Mouse (Mus musculus): Measurements from ENCODE around the gene Il15ra. TPM values are rescaled to one million over a fixed set of nuclear protein-coding genes. Genes with fewer than 3 reads are reported as not detected.

Gene Il15ra
- polyA plus RNA-seq, 1 experiment: not detected

DNA sequence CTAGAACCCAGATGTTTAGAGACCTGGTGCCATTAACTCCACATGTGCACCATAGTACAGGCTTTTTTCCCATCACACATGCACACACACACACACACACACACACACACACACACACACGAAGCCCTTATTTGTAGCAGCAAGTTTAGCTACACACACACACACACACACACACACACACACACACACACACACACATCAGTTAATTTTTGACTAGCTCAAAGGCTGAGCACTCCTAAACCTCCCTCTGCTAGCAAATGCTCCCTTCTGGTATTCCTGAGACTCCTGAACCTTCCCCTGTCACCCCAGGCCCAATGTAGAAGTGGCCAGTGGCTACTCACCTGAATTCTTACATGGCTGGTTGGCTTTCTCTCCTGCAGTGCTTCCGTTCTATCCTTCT, 11.0 kb upstream of the Il15ra start:
- no peak for TF ChIP-seq GATA1 (IDR thresholded peaks at IDR 0.05; ENCODE audit: low read length)

DNA sequence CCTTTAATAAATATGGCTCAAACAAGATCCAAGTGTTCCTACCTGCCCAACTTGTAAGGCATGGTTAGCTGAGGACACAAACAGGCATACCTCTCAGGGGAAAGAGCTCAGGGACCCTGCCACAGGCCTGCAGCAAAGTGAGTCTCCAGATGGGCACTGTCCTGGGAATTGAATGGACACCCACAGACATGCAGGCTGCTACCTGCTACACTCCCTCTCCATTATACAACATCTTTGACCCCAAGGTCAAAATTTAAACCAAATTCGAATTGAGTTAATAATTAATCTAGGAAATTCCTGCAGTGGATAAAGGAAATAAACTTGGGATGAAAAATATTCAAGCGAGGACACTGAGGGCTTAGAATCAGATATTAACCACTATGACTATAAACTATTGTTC, 9.2 kb upstream of the Il15ra start:
- TF ChIP-seq GATA1 (IDR thresholded peaks at IDR 0.05; ENCODE audit: low read length): no peak

DNA sequence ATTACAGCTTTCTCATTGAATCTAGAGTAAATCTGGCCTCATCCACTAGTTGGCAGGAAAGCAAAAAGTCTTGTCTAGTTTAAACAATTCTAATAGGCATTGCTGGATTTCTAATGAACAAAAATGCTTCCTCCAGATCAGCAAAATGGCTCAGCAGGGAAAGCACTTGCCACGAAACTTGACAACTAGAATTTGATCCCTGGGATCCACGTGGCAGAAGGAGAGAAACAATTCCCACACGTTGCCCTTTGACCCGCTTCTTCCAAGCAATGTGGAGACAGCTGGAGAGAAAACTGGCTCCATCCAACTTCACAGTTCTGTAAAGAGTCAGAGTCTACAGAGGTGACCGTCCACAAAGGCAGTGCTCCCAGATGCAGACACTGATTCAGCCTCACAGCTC, 6.1 kb upstream of the Il15ra start:
- TF ChIP-seq GATA1 (IDR thresholded peaks at IDR 0.05; ENCODE audit: low read length): no peak

DNA sequence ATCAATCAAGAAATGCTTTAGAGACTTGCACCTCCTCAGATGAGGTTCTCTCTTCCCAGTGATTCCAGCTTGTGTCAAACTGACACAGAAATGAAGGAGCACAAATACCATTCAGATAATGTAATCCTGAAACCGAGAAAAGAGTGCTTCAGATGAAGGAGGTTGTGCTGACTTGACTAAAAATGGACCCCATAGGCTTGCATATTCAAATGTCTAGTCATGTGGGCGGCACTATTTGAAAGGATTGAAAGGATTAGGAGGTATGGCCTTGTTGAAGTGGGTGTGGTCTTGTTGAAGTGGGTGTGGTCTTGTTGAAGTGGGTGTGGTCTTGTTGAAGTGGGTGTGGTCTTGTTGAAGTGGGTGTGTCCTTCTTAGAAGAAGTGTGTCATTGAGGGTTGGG, 5.2 kb upstream of the Il15ra start:
- TF ChIP-seq GATA1 (IDR thresholded peaks at IDR 0.05; ENCODE audit: low read length): no peak

DNA sequence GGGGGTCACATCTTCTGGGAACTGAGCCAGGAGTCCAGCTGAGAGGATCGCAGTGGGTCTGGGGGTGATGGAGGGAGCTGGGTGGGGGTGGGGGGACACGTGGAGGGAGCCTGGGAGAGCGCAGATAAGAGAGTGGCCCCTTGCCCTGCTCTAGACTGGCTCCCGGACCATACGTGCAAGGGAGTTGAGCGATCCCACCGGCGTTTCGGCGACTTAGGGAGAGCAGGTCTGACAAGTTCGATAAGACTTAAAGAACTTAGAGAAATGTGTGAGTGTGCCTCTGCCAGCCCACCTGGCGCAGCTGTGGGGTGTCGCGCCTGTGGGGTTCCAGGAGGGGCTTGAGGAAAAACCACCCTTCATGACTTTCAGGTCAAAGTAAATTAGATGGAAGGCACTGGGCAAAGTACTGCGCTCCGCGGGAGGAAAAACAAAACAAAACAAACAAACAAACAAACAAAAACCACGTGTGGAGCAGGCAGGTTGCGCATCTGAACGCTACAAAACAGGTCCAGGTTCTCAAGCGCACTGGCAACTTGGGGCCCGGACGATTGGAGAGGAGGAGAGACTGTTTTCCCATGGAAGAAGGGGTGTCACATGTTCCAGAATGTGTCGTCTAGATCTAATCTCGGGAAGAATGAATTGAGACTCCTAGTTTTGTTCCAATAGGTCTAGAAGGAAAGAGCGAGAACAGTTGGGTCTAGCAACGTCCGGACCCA, 1.1 kb downstream of the Il15ra start:
- TF ChIP-seq GATA1 (IDR thresholded peaks at IDR 0.05; ENCODE audit: low read length): no peak

DNA sequence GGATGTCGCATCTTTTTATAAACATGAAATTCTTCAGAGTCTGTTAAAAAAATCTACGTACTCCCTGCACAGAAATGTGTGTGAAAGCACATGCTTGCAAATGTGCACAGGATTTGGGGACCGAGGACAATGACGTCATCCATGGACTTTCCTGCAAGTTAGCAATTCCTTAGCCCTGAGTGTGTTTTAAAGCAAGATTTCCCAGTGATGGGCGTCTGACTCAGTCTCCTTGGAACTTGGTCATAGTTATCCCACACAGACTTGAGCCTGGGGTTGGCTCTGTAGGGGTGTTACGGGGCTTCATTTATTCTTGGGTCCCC, 1.6 kb downstream of the Il15ra start:
- TF ChIP-seq GATA1 (IDR thresholded peaks at IDR 0.05; ENCODE audit: low read length): no peak

DNA sequence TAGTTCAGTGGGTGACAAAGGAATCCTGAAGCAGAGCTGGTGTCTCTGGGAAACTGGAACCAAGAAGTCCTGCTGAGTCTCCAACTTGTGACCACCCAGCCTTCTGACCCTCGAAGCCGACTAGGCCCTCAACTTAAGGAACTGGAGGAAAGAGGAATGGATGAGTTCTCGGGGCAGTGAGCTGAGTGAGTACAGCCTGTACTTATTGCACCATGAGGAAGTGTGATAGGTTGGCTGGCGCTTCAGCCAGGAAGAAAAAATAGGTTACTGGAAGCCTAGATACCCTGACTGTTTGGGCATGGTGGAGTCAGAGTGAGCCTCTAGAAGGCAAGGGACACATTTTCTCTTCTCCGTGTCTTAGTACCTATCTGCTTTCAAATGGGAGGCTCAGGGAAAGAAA, 3.4 kb downstream of the Il15ra start:
- no peak for TF ChIP-seq GATA1 (IDR thresholded peaks at IDR 0.05; ENCODE audit: low read length)

DNA sequence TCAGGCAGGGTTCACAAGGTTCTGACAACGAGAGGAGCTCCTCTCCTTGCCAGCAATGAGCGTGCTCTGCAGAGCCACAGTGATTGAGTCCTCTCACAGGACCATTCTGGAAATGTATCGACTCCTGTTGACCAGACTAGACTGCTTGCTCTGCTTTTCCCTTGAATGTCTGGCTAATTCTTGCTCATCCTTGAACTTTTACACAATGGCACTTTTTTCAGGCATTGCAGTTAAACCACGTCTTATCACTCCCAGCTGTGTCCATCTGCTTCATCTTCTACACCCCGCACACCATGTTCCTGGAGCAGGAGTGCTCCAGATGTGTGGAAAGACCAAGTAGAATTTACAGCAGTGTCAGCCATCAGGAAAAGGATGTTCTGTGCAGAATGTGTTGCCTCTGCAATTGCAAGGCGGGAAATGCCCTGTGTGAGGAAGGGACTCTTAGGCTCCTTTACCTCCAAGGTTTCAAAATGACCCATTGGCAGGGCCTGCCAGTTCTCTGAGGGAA, 7.4 kb downstream of the Il15ra start:
- TF ChIP-seq GATA1 (IDR thresholded peaks at IDR 0.05; ENCODE audit: low read length): no peak

DNA sequence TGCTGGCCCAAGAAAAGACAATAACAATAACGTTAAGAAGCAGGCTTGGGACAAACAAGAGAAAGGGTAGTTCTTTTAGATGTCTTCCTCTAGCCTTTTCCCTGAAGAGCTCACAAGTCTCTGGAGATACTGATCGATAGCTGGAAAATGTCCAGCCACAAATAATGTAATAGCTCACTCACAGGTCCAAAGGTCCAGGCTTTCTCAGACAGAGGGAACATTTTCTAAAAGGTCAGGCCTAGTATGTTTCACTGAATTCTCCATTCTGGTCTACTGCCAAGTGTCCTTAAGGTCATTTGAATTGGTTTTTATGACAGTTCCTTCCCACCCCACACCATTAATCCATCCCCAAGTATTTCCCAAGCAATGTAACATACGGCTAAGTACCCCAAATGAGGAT, 7.9 kb downstream of the Il15ra start:
- TF ChIP-seq GATA1 (IDR thresholded peaks at IDR 0.05; ENCODE audit: low read length): no peak

DNA sequence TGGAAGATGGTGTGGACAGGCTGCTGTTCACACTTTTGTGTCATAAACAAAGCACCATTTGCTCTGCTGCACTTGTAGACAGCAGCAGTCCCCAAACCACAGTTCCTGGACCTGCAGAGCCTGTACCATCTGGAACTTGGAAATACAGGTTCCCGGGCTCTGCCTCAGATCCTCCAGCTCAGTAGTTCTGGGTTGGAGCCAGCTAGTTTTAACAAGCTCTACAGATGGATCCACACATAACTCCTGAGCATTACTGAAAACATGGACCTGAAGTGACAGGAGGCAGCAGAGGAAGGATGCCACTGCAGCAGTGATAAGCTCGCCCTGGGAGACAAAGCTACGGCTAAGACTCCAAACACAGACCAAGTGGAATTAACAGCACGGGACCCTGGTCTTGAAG, 9.4 kb downstream of the Il15ra start:
- TF ChIP-seq GATA1 (IDR thresholded peaks at IDR 0.05; ENCODE audit: low read length): no peak

DNA sequence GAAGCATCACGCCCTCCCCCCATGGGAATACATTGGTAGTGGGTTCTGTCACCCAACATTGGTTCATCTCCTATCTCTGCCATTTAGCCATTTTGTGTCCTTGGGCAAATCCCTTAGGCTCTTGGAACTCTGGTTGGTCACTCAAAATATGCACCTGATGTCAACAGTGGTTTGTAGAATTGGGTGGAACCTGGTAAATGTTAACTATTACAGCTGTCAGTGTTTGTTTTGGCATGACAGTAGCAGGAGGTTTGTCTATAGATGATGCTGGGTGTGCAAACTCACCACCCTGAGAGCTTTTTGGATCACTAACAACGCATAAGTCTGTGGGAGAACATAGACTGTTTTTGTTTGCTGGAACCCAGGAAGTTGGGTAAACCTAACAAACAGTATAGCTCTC, 13.5 kb downstream of the Il15ra start:
- no peak for TF ChIP-seq GATA1 (IDR thresholded peaks at IDR 0.05; ENCODE audit: low read length)

DNA sequence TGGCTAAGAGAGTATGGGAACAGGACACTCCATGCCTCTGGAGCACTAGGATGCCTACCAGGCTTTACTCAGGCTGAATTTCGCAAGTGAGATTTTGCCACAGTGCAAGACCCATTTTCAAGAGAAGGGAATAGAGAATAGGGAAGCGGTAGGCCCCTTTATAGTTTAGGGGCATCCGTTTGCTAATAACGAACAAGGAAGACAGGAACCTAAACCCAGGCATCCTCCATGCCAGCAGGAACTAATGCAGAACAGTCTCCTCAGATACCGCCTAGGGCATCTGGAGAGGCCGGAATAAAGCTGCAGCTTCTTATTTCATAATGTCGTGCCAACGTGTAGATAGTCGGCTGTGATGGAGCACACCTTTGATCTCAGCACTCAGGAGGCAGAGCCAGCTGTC, 17.5 kb downstream of the Il15ra start:
- no peak for TF ChIP-seq GATA1 (IDR thresholded peaks at IDR 0.05; ENCODE audit: low read length)

DNA sequence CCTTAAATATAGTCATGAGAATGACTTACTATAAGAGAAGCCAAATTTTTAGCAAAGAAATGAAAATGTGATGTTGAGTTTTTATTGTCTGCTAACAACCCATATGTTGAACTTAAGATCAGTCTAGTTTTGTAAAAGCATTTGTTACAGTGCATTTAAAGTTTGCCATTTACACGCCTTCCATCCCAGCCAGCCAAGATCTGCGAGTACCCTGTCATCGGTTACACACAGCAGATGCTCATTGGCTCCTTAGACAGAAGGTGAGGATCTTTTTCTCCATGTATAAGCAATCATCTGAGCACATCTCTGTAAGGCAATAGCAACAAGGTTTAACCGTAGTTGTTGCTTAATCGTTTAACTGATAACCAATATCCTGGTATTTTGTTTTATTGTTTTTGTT, 22.5 kb downstream of the Il15ra start:
- TF ChIP-seq GATA1 (IDR thresholded peaks at IDR 0.05; ENCODE audit: low read length): no peak

DNA sequence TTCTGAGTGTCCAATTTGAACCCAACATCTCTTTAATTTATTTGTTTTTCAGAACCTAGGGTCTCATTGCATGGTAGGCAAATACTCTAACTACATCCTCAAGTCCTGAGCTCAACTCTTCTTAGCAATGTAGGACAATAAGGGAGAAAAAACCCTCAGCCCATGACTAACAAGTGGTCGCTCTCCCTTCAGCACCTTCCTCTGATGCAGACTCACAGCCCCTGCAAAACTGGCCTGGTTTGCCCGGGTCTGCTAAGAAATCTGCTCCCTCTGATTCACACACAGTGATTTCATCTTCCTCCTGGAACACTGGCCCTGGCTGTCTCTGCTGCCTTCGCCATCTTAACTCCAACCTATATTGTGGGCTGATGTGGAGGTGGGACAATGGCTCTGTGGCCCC, 24.0 kb downstream of the Il15ra start:
- no peak for TF ChIP-seq GATA1 (IDR thresholded peaks at IDR 0.05; ENCODE audit: low read length)

DNA sequence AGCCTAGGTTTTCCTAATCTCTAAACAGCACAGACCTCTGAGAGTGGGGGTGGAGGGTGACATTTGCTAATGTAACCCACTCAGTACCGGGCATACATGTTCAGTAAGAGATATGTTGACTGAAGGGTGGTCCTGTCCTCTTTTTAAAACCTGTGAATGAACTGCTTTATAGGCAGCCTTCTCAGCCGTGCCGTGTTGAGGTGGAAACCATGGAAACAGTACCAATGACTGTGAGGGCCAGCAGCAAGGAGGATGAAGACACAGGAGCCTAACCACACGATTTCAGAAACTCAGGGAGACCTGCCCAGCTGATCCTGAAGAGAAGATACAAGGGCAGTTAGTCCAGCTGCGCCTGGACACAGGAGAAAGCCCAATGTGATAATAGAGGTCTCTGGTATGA, 27.9 kb downstream of the Il15ra start:
- no peak for TF ChIP-seq GATA1 (IDR thresholded peaks at IDR 0.05; ENCODE audit: low read length)

DNA sequence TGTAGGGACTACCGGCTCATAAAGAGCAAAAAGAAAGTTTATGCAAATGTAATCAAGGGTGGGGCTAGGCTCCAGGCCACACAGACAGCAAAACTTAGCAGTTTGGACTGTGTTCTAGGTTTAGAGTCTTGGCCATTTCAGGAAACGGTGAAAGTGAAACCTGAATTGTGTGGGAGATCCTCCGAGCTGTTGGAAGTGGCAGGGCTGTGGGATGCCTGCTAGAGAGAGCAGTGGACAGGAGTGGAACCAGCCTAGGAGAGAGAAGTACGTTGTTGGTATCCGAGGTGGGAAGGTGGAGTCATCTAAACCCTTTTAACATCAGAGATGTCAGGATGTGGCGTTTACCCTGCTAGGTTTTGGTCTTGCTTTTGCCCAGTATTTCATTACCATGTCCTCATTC, 30.8 kb downstream of the Il15ra start:
- no peak for TF ChIP-seq GATA1 (IDR thresholded peaks at IDR 0.05; ENCODE audit: low read length)

DNA sequence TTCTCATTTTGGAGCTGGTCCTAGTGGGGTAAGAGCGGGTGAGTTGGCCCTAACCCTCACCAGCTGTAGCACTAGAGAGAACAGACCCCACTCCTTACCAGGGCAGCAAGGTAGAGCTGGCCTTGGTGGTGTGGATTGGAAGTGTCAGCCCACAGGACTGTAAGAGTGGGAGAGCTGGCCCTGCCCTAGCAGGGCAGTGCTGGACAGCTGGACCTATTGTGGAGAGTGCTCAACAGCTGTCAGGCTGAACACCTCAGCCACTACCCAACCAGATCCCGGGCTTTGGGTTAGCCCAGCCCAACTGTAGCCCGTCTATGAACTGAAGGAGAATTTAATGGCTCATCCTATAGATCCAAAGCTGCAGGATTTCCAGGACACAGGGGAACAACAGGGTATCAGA, 33.7 kb downstream of the Il15ra start:
- TF ChIP-seq GATA1 (IDR thresholded peaks at IDR 0.05; ENCODE audit: low read length): no peak

DNA sequence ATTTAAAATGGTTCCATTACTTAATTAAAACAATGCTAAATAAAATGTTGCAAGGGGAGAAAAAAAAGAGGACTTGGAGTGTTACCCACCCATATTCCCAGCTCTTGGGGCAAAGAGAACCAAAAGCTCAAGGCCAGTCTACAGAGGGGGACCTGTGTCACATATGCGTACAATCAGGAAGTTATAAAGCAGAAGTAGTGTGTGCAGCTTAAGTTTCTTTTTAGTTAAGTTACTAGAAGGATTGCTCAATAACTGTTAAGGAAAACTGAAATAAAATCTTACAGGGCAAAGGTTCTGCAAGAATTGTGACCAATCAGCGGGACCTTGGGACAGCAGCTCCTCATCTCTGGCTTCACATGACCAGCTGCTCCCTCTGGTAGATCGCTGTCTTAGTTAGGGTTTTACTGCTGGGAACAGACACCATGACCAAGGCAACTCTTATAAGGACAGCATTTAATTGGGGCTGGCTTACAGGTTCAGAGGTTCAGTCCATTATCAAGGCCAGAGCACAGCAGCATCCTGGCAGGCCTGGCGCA, 34.5 kb downstream of the Il15ra start:
- TF ChIP-seq GATA1 (IDR thresholded peaks at IDR 0.05; ENCODE audit: low read length): no peak

Measured in G1E-ER4 (cell line).